Mouse (Mus musculus): ENCODE measurements around the gene Nrip1. TPM values are rescaled to one million over a fixed set of nuclear protein-coding genes. Genes with fewer than 3 reads are reported as not detected.

Gene Nrip1
- total and polyA plus RNA-seq, 3 experiments: not detected

GRCm38 (mm10) chr16:76416060-76416438 lies 42.4 kb upstream of the Nrip1 start:
- in situ Hi-C loops (cut with MboI; ENCODE audit: low pct_ligation_motif_present, low pct_unique_long_range_greater_than_20kb, low sequenced_read_pairs): no loop called here
- Histone ChIP-seq H3K9me3 (replicated peaks; ENCODE audit: low read length) (peaks cover 64% of the 10 kb centered on the region), H3K4me2 (ENCODE audit: insufficient read depth, low read depth, poor library complexity, severe bottlenecking) (no peak overlapping the region), H3K36me3 (replicated peaks in 1 of 2; ENCODE audit: control insufficient read depth in 1 of 2, insufficient read depth in 1 of 2, low read length in 1 of 2) (no peaks in the 10 kb centered on the region), H3K27me3 (replicated peaks) (no peaks in the 10 kb centered on the region), H3K4me3 (replicated peaks in 1 of 3; ENCODE audit: low read depth in 2 of 3, low read length in 2 of 3, poor library complexity in 1 of 3) (no peak overlapping the region), H3K9ac (ENCODE audit: insufficient read depth, low read depth) (no peak overlapping the region), H3K79me2 (replicated peaks; ENCODE audit: control insufficient read depth, extremely low read depth, insufficient read depth, poor library complexity, severe bottlenecking) (no peaks in the 10 kb centered on the region), H3K4me1 (ENCODE audit: control insufficient read depth in 1 of 2, insufficient read depth in 2 of 2) (no peaks in the 10 kb centered on the region), H3K27ac (ENCODE audit: insufficient read depth, low read depth) (no peak overlapping the region)
- dilution Hi-C loops (cut with MboI; ENCODE audit: extremely low pct_ligation_motif_present, extremely low pct_unique_long_range_greater_than_20kb, low sequenced_read_pairs): no loop called here
- no peak for TF ChIP-seq NELFE (IDR thresholded peaks at IDR 0.05; ENCODE audit: low read depth, low read length)
- no peak for TF ChIP-seq RAD21 (IDR thresholded peaks at IDR 0.05; ENCODE audit: low read depth, low read length)
- TF ChIP-seq IRF4 (IDR thresholded peaks at IDR 0.05; ENCODE audit: low read depth, low read length): no peak
- TF ChIP-seq USF1 (IDR thresholded peaks at IDR 0.05; ENCODE audit: low read depth, low read length): no peak
- TF ChIP-seq SMC3 (IDR thresholded peaks at IDR 0.05; ENCODE audit: low read depth, low read length): no peak
- no peak for TF ChIP-seq MAZ (IDR thresholded peaks at IDR 0.05; ENCODE audit: low read depth, low read length)
- TF ChIP-seq TCF12 (IDR thresholded peaks at IDR 0.05; ENCODE audit: low read depth, low read length): no peak
- no peak for TF ChIP-seq BHLHE40 (IDR thresholded peaks at IDR 0.05; ENCODE audit: low read depth, low read length)
- TF ChIP-seq ZNF384 (IDR thresholded peaks at IDR 0.05; ENCODE audit: low read depth, low read length): no peak
- TF ChIP-seq POLR2A (IDR thresholded peaks at IDR 0.05; ENCODE audit: low read depth, low read length): no peak
- TF ChIP-seq UBTF (IDR thresholded peaks at IDR 0.05; ENCODE audit: low read depth, low read length): no peak
- TF ChIP-seq MYC (IDR thresholded peaks at IDR 0.05; ENCODE audit: low read depth, low read length): no peak
- TF ChIP-seq TBP (conservative IDR thresholded peaks at IDR 0.05; ENCODE audit: low read depth, low read length): no peak
- no peak for TF ChIP-seq EP300 (IDR thresholded peaks at IDR 0.05; ENCODE audit: low read length)
- no peak for TF ChIP-seq E2F4 (IDR thresholded peaks at IDR 0.05; ENCODE audit: insufficient replicate concordance, low read depth, low read length)
- TF ChIP-seq POLR2AphosphoS2 (IDR thresholded peaks at IDR 0.05; ENCODE audit: low read depth, low read length): no peak
- no peak for TF ChIP-seq MAX (IDR thresholded peaks at IDR 0.05; ENCODE audit: low read length)
- DNase-seq (ENCODE audit: extremely low read depth): no peak

GRCm38 (mm10) chr16:76415407-76416059 lies 41.9 kb upstream of the Nrip1 start:
- Histone ChIP-seq H3K4me3 (replicated peaks in 1 of 3; ENCODE audit: low read depth in 2 of 3, low read length in 2 of 3, poor library complexity in 1 of 3) (no peak overlapping the region), H3K27me3 (replicated peaks) (no peaks in the 10 kb centered on the region), H3K9ac (ENCODE audit: insufficient read depth, low read depth) (no peak overlapping the region), H3K4me1 (ENCODE audit: control insufficient read depth in 1 of 2, insufficient read depth in 2 of 2) (no peaks in the 10 kb centered on the region), H3K9me3 (replicated peaks; ENCODE audit: low read length) (peaks cover 63% of the 10 kb centered on the region), H3K79me2 (replicated peaks; ENCODE audit: control insufficient read depth, extremely low read depth, insufficient read depth, poor library complexity, severe bottlenecking) (no peaks in the 10 kb centered on the region), H3K27ac (ENCODE audit: insufficient read depth, low read depth) (no peak overlapping the region), H3K36me3 (replicated peaks in 1 of 2; ENCODE audit: control insufficient read depth in 1 of 2, insufficient read depth in 1 of 2, low read length in 1 of 2) (no peaks in the 10 kb centered on the region), H3K4me2 (ENCODE audit: insufficient read depth, low read depth, poor library complexity, severe bottlenecking) (no peak overlapping the region)
- dilution Hi-C loops (cut with MboI; ENCODE audit: extremely low pct_ligation_motif_present, extremely low pct_unique_long_range_greater_than_20kb, low sequenced_read_pairs): no loop called here
- TF ChIP-seq MAFK (IDR thresholded peaks at IDR 0.05; ENCODE audit: insufficient replicate concordance, low read length) (no peak), POLR2AphosphoS2 (IDR thresholded peaks at IDR 0.05; ENCODE audit: low read depth, low read length) (no peak), ZKSCAN1 (IDR thresholded peaks at IDR 0.05; ENCODE audit: borderline replicate concordance, low read depth, low read length) (no peak), RCOR1 (conservative IDR thresholded peaks at IDR 0.05; ENCODE audit: low read depth, low read length) (no peak)
- no peak for DNase-seq (ENCODE audit: extremely low read depth)
- in situ Hi-C loops (cut with MboI; ENCODE audit: low pct_ligation_motif_present, low pct_unique_long_range_greater_than_20kb, low sequenced_read_pairs): no loop called here

Data from CH12.LX (cell line).